Mouse (Mus musculus): ENCODE results near the gene Dact2.

The Dact2 gene

GRCm38 (mm10) chr17:14213976-14214529 is 9.9 kb upstream of the Dact2 start:
- no peak for DNase-seq (ENCODE audit: low read depth, low spot score)

GRCm38 (mm10) chr17:14212796-14213195 is 8.7 kb upstream of the Dact2 start:
- no peak for DNase-seq (ENCODE audit: low read depth, low spot score)

GRCm38 (mm10) chr17:14207093-14207561 is 3.0 kb upstream of the Dact2 start:
- no peak for DNase-seq (ENCODE audit: low read depth, low spot score)

- peak; percentile 88 for DNase-seq (ENCODE audit: low read depth, low spot score)
These were observed 2.0 kb upstream of the Dact2 start for GRCm38 (mm10) chr17:14206062-14206461.

GRCm38 (mm10) chr17:14205236-14205635 is 1.1 kb upstream of the Dact2 start:
- no peak for DNase-seq (ENCODE audit: low read depth, low spot score)

- no peak for DNase-seq (ENCODE audit: low read depth, low spot score)
These were observed 773 bp downstream of the Dact2 start for GRCm38 (mm10) chr17:14203121-14203941.

- no peak for DNase-seq (ENCODE audit: low read depth, low spot score)
These were observed 1.6 kb downstream of the Dact2 start for GRCm38 (mm10) chr17:14202291-14203030.

GRCm38 (mm10) chr17:14201281-14201787 is 2.8 kb downstream of the Dact2 start:
- no peak for DNase-seq (ENCODE audit: low read depth, low spot score)

GRCm38 (mm10) chr17:14200206-14200605 is 3.9 kb downstream of the Dact2 start:
- DNase-seq (ENCODE audit: low read depth, low spot score) = no peak

GRCm38 (mm10) chr17:14199621-14200020 is 4.5 kb downstream of the Dact2 start:
- DNase-seq (ENCODE audit: low read depth, low spot score) = no peak

- no peak for DNase-seq (ENCODE audit: low read depth, low spot score)
These were observed 11.2 kb downstream of the Dact2 start for GRCm38 (mm10) chr17:14192924-14193323.

GRCm38 (mm10) chr17:14192432-14192831 is 11.7 kb downstream of the Dact2 start:
- no peak for DNase-seq (ENCODE audit: low read depth, low spot score)

GRCm38 (mm10) chr17:14188455-14188854 is 15.6 kb downstream of the Dact2 start:
- peak; percentile 59 for DNase-seq (ENCODE audit: low read depth, low spot score)

- peak; percentile 50 for DNase-seq (ENCODE audit: low read depth, low spot score)
These were observed 17.0 kb downstream of the Dact2 start for GRCm38 (mm10) chr17:14187096-14187495.

GRCm38 (mm10) chr17:14186176-14186575 is 17.9 kb downstream of the Dact2 start:
- DNase-seq (ENCODE audit: low read depth, low spot score) = peak; percentile 81

GRCm38 (mm10) chr17:14184192-14184814 is 19.8 kb downstream of the Dact2 start:
- peak; percentile 51 for DNase-seq (ENCODE audit: low read depth, low spot score)

GRCm38 (mm10) chr17:14183717-14184116 is 20.4 kb downstream of the Dact2 start:
- peak; percentile 60 for DNase-seq (ENCODE audit: low read depth, low spot score)

- DNase-seq (ENCODE audit: low read depth, low spot score) = no peak
These were observed 21.2 kb downstream of the Dact2 start for GRCm38 (mm10) chr17:14182860-14183259.

GRCm38 (mm10) chr17:14178911-14179310 is 25.2 kb downstream of the Dact2 start:
- no peak for DNase-seq (ENCODE audit: low read depth, low spot score)

- no peak for DNase-seq (ENCODE audit: low read depth, low spot score)
These were observed 25.6 kb downstream of the Dact2 start for GRCm38 (mm10) chr17:14178475-14178874.

- no peak for DNase-seq (ENCODE audit: low read depth, low spot score)
These were observed 26.1 kb downstream of the Dact2 start for GRCm38 (mm10) chr17:14178049-14178448.

GRCm38 (mm10) chr17:14177018-14177417 is 27.1 kb downstream of the Dact2 start:
- DNase-seq (ENCODE audit: low read depth, low spot score) = no peak
